Mouse (Mus musculus) hindbrain, postnatal 0 days (tissue): Measurements from ENCODE around the gene B3gnt7. TPM values are rescaled to one million over a fixed set of nuclear protein-coding genes. Genes with fewer than 3 reads are reported as not detected.

Source experiments
- ATAC-seq: fragments of 200-750 bp; cut with Nextera tagmentation; 2 replicates; pipeline ENCODE4 v1.8.0; 2017; ENCODE audit warnings: mild to moderate bottlenecking, moderate TSS enrichment, moderate library complexity
- DNase-seq: peaks from one replicate; pipeline ENCODE4 v3.0.0-alpha.2; 2015; ENCODE audit warnings: low spot score
- H3K27ac ChIP-seq: fragments of 300-500 bp; sonication (generic); 2 replicates; pipeline ENCODE4 v1.5.1; 2014; ENCODE audit warnings: mild to moderate bottlenecking
- H3K27me3 ChIP-seq: fragments of 300-500 bp; sonication (generic); 2 replicates; pipeline ENCODE4 v1.6.1; 2014; ENCODE audit warnings: low read length, mixed read lengths; ENCODE audit not compliant: insufficient read depth
- H3K36me3 ChIP-seq: fragments of 300-500 bp; sonication (generic); 2 replicates; pipeline ENCODE4 v1.6.1; 2014; ENCODE audit warnings: low read length, mixed read lengths; ENCODE audit not compliant: insufficient read depth
- H3K4me1 ChIP-seq: fragments of 300-500 bp; sonication (generic); 2 replicates; pipeline ENCODE4 v1.6.1; 2014; ENCODE audit warnings: antibody characterized with exemption, low read length, mixed read lengths; ENCODE audit not compliant: insufficient read depth
- H3K4me2 ChIP-seq: fragments of 300-500 bp; sonication (generic); 2 replicates; pipeline ENCODE4 v1.6.1; 2014; ENCODE audit warnings: low read depth, mild to moderate bottlenecking, low read length, moderate library complexity, mixed read lengths
- H3K4me3 ChIP-seq: fragments of 300-500 bp; sonication (generic); 2 replicates; pipeline ENCODE4 v1.5.1; 2014; ENCODE audit warnings: low read length
- H3K9ac ChIP-seq: fragments of 300-500 bp; sonication (generic); replicated peaks from 2 replicates; pipeline ENCODE4 v1.6.1; 2014; ENCODE audit warnings: mild to moderate bottlenecking, low read length, moderate library complexity, mixed read lengths
- H3K9me3 ChIP-seq: fragments of 300-500 bp; sonication (generic); 2 replicates; pipeline ENCODE4 v1.6.1; 2016; ENCODE audit warnings: low read length, mixed read lengths
- CTCF ChIP-seq: IDR thresholded peaks from 2 replicates; pipeline ENCODE4 v1.5.1; 2016; ENCODE audit warnings: antibody characterized with exemption, control low read depth, low read depth
- WGBS: fragments of 180-500 bp; shearing (Covaris S2); extraction: QIAGEN DNeasy Blood & Tissue Kit; methylation state at CpG from one replicate; pipeline ENCODE4 v1.1.7; 2014; 5-methylcytosine and 5-hydroxymethylcytosine counted together
- polyA plus RNA-seq: library from polyadenylated mRNA; unstranded; fragments of >200 nt; fragmentation: Nextera tagmentation; extraction: Ambion mirVana; gene quantifications from 2 replicates; pipeline ENCODE4 v1.2.1, GENCODE M21; 2015
- total RNA-seq: library from RNA; depleted of rRNA; stranded (reverse); fragments of >200 nt; gene quantifications from 2 replicates; pipeline ENCODE4 v1.2.3, GENCODE M21; 2014

Gene B3gnt7
- total and polyA plus RNA-seq, 2 experiments from 2014 or later: 9.2 to 12.6 TPM

DNA sequence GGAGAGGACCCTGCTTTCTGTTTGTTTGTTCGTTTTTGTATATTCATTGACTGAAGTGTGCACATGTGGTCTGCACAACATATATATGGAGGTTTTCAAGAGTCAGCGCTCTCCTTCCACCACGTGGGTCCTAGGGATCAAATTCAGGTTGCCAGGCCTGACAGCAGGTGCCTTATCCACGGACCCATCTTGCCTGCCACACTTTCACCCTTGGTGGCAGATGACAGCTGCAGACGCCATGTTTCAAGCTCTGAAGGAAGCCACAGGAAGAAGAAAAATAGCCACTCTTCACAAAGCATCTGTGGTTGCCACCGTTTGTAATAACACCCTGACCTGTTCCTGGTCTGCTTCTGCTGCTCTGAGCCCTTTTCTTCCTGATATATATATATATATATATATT lies 17.3 kb upstream of the B3gnt7 start:
- no peaks in the 10 kb centered on the region for H3K27me3 ChIP-seq
- no peak for DNase-seq
- H3K9me3 ChIP-seq: no peaks in the 10 kb centered on the region
- no peak overlapping the region for H3K4me3 ChIP-seq
- no peak for TF ChIP-seq CTCF
- H3K4me2 ChIP-seq: no peak overlapping the region
- H3K36me3 ChIP-seq: no peaks in the 10 kb centered on the region
- ATAC-seq: no peak
- H3K9ac ChIP-seq: no peak overlapping the region
- 78% methylated on average over 6 of the region's 6 CpGs for WGBS
- H3K27ac ChIP-seq: no peak overlapping the region
- no peaks in the 10 kb centered on the region for H3K4me1 ChIP-seq

DNA sequence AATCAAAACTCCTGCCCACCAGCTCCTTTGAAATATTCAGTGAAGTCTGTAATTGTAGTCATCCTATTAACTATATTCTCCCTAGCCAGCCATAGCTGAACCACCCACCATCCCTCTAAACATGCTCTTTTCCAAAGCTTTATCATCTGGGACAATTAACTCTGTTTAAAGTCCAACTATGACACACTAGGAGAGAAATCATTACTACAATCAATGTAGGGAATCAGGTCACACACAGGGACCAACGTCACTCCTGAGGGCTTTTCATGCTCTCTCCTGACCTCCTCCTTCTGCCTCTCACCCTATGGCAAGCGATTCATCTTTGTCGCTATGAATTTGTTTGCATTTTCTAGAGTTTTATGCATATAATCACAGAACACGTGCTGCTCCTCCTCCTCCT lies 15.2 kb upstream of the B3gnt7 start:
- Histone ChIP-seq H3K9me3 (no peaks in the 10 kb centered on the region), H3K27ac (no peak overlapping the region), H3K4me2 (no peak overlapping the region), H3K27me3 (no peaks in the 10 kb centered on the region), H3K36me3 (no peaks in the 10 kb centered on the region), H3K4me1 (no peaks in the 10 kb centered on the region), H3K4me3 (no peak overlapping the region), H3K9ac (no peak overlapping the region)
- whole genome bisulfite sequencing: 78% methylated on average over 4 of the region's 4 CpGs
- no peak for TF ChIP-seq CTCF
- DNase-seq: no peak
- ATAC-seq: no peak

DNA sequence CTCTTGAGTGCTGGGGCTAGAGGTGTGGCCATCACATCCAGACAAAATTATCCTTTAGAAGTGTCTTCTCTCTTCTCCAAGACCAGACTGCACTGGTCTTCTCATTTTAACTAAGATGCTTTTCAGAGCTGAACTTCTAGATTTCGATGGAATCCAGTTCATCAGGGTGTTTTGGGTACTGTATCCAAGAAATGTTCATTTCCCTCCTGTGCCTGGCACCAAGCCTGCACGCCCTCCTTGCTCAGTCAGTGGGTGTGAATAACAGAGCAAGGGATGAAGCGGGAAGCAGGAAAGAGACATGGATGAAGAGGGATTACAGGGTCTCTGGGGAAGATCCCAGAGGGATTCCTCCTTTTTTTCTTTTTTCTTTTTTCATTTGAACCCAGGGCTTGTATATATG lies 12.2 kb upstream of the B3gnt7 start:
- DNase-seq (no peak), ATAC-seq (no peak)
- Histone ChIP-seq H3K9ac (no peak overlapping the region), H3K27me3 (no peaks in the 10 kb centered on the region), H3K9me3 (no peaks in the 10 kb centered on the region), H3K36me3 (no peaks in the 10 kb centered on the region), H3K4me3 (no peak overlapping the region), H3K4me1 (no peaks in the 10 kb centered on the region), H3K27ac (no peak overlapping the region), H3K4me2 (no peak overlapping the region)
- 51% methylated on average over 3 of the region's 3 CpGs for WGBS
- TF ChIP-seq CTCF: no peak

DNA sequence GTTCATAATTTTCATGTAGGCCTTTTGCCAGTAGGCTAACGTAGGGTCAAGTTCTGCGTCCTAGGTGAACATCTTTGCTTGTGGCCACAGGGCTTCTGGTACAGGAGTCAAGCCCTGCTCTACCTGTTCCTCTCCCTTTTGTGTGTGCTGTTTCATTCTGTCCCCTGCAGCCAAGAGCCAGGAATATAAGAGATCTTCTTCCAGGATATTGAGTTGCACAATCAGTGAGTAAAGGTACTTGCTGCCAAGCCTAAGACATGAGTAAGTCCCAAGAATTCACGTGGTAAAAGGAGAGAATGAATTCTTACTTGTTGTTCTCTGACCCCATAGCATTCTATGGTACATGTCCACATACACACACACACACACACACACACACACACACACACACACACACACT lies 9.5 kb upstream of the B3gnt7 start:
- Histone ChIP-seq H3K9ac (no peak overlapping the region), H3K4me3 (no peak overlapping the region), H3K4me2 (no peak overlapping the region), H3K4me1 (no peaks in the 10 kb centered on the region), H3K36me3 (no peaks in the 10 kb centered on the region), H3K27ac (no peak overlapping the region), H3K27me3 (no peaks in the 10 kb centered on the region), H3K9me3 (no peaks in the 10 kb centered on the region)
- no peak for TF ChIP-seq CTCF
- WGBS: 90% methylated on average over 3 of the region's 3 CpGs
- DNase-seq: no peak
- ATAC-seq: no peak

DNA sequence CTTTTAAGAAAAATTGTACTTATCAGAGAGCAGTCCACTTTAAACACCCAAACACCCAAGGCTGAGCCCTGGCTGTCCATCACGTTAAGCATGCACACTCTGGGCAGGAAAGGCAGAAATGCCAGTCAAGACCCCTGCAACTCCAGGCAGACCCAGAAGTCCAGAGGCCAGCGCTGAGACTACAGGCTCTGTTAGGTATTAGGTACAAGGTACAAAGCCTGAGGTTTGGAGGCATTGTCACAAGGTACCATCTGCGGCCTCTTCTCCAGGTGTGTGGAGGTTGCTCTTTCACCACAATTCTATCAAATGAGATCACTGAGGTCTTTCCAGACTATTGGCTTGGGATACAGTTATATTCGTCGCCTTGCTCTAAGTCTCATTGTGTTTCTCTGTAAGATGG lies 8.8 kb upstream of the B3gnt7 start:
- no peaks in the 10 kb centered on the region for H3K36me3 ChIP-seq
- no peak overlapping the region for H3K27ac ChIP-seq
- DNase-seq (no peak), ATAC-seq (no peak)
- H3K9me3 ChIP-seq: no peaks in the 10 kb centered on the region
- H3K4me3 ChIP-seq: no peak overlapping the region
- no peaks in the 10 kb centered on the region for H3K4me1 ChIP-seq
- no peaks in the 10 kb centered on the region for H3K27me3 ChIP-seq
- H3K9ac ChIP-seq: no peak overlapping the region
- H3K4me2 ChIP-seq: no peak overlapping the region
- no peak for TF ChIP-seq CTCF
- 88% methylated on average over 5 of the region's 5 CpGs for WGBS

DNA sequence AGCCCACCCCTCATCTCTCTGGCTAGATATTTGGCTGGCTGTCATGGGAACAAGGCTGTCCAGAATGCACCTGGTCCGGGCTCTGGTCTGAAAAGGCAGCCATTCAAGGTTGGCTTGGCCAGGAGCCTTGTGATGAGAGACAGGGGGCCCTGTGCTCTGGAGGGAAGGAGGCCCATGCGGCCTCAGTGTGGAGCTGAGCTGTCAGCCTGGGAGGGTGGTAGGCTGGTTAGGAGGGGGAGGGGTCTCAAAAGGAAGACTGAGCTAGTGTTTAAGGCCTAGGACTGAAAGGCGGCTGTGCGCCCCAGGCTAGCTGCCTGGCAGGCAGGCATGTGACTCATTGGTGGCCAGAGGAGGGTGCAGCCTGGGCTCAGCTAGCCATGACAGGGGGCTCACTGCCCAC lies 8.2 kb upstream of the B3gnt7 start:
- no peaks in the 10 kb centered on the region for H3K4me1 ChIP-seq
- H3K9me3 ChIP-seq: no peaks in the 10 kb centered on the region
- H3K9ac ChIP-seq: no peak overlapping the region
- H3K27ac ChIP-seq: no peak overlapping the region
- H3K4me3 ChIP-seq: no peak overlapping the region
- no peaks in the 10 kb centered on the region for H3K27me3 ChIP-seq
- H3K36me3 ChIP-seq: no peaks in the 10 kb centered on the region
- 13% methylated on average over 4 of the region's 4 CpGs for WGBS
- H3K4me2 ChIP-seq: no peak overlapping the region
- TF ChIP-seq CTCF: no peak
- peak; percentile 86 for ATAC-seq
- peak; percentile 47 for DNase-seq

DNA sequence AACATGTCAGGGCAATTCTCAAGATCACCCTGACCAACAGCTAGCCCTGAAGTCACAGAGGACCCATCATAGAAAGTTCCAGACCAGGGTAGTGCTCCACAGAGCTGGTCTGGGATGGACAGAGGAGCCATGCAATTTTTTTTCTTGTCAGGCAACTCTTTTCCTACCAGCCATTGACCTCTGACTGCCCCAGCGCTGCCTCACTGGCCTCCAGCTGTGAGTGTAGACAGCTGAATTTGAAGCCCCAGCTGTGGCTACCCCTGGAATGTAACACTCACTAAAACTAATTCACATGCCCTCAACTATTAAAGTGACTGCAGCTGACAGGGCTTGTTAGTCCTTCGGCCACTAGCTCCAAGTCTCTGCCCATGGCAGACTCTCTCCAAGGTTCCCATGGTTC lies 2.5 kb upstream of the B3gnt7 start:
- TF ChIP-seq CTCF: no peak
- no peak overlapping the region for H3K4me2 ChIP-seq
- DNase-seq: no peak
- H3K27me3 ChIP-seq: no peaks in the 10 kb centered on the region
- no peaks in the 10 kb centered on the region for H3K4me1 ChIP-seq
- H3K9ac ChIP-seq: no peak overlapping the region
- no peak overlapping the region for H3K27ac ChIP-seq
- no peak for ATAC-seq
- 21% methylated on average over 2 of the region's 2 CpGs for WGBS
- H3K4me3 ChIP-seq: no peak overlapping the region
- H3K9me3 ChIP-seq: no peaks in the 10 kb centered on the region
- H3K36me3 ChIP-seq: no peaks in the 10 kb centered on the region
